Mouse (Mus musculus): ENCODE results near the gene Rtf2.

DNA sequence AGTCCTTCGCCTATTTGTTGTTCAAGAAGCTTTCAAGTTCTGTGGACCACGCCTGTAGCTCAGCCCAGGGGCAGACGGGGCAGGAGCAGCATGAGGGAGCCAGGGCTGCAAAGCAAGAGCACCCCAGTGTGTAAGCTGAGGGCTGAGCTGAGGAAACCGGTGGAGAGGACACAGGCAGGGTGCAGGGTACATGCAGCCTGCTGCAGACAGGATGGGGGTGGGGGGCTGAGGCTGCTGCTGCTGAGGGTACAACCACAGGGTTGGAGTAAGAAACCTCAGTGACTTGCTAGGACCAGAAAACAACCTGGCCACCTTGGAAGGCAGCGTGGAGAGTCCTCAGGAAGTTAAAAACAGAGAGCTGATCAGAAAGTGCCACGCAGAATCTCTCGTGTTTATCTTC is 39.9 kb downstream of the Rtf2 start:
- TF ChIP-seq CTCF (IDR thresholded peaks at IDR 0.05; ENCODE audit: borderline replicate concordance, insufficient read depth, low read length) = no peak
- TF ChIP-seq POLR2A (IDR thresholded peaks at IDR 0.05; ENCODE audit: low read depth, low read length) = no peak

Measured in embryonic fibroblast, embryonic 13.5 days (primary cell).